Mouse (Mus musculus) bone marrow macrophage, adult 2 months (primary cell): ENCODE measurements around the gene Fgf14.

Experiments
- CTCF ChIP-seq: IDR thresholded peaks from 2 replicates; pipeline ENCODE4 v1.5.1; 2012; ENCODE audit warnings: low read depth, mild to moderate bottlenecking, low read length, moderate library complexity
- POLR2A ChIP-seq: IDR thresholded peaks from 2 replicates; pipeline ENCODE4 v1.6.1; 2012; ENCODE audit warnings: mild to moderate bottlenecking, low read depth, low read length, borderline replicate concordance

- TF ChIP-seq POLR2A (no peak), CTCF (no peak)
Measured at GRCm38 (mm10) chr14:124470909-124471308, 206.0 kb downstream of the Fgf14 start.
